Comparison of ENCODE assay signal across 30 mouse cellular contexts in the genomic region with DNA sequence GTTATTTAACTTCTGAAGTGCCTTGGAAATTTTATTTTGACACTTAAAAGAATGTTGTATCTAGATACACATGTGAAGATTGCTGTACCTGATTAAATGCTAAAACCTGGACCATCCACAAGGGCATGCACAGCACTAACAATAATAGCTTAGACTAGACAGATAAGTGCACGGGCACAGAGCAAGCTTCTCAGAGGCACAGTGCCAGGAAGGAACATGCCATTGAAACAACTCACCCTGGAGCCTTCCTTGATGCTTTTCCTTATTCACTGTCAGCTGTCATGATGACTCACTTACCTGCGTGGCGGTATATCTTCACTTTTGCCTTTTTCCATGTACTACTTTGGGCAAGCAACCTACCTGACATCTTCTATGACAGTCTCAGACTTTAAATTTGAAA. TPM values are rescaled to one million over a fixed set of nuclear protein-coding genes. Genes with fewer than 3 reads are reported as not detected.
A peak's percentile ranks its signal among the peaks of the same experiment; 100 is the strongest.
DNase-seq lines count a peak whose midpoint lies in the region; ATAC-seq and TF ChIP-seq lines count a peak whose summit lies in the region.
"Had no signal": no experiment of that assay in that cellular context is flagged by ENCODE, and none has a peak within 500 bp of the region (broad histone marks: within the 10 kb centered on the region; RNA-seq: fewer than 3 reads in every experiment).

No protein-coding gene starts in this region.

- H3K4me1 ChIP-seq in hindbrain, postnatal 0 days (ENCODE audit: insufficient read depth, low read length), result no peaks in the 10 kb centered on the region
- no peaks in the 10 kb centered on the region for H3K4me1 ChIP-seq in cerebellum, adult 2 months (ENCODE audit: control insufficient read depth, insufficient read depth, low read length)
- H3K4me1 ChIP-seq: embryonic facial prominence, embryonic 10.5 days; embryonic facial prominence, embryonic 13.5 days; forebrain, embryonic 10.5 days; forebrain, embryonic 13.5 days; hindbrain, embryonic 12.5 days; hindbrain, embryonic 15.5 days; intestine, embryonic 15.5 days had no signal

- no peak for TF ChIP-seq CTCF in C2C12 (IDR thresholded peaks at IDR 0.05; ENCODE audit: control insufficient read depth, insufficient read depth, insufficient read length)
- no peak for TF ChIP-seq CTCF in hindbrain, postnatal 0 days (IDR thresholded peaks at IDR 0.05; ENCODE audit: low read depth)
- no peak for TF ChIP-seq CTCF in cerebellum, adult 2 months (IDR thresholded peaks at IDR 0.05; ENCODE audit: borderline replicate concordance, insufficient read depth, low read depth, low read length)

- H3K79me2 ChIP-seq in C2C12 (ENCODE audit: control insufficient read depth, insufficient read depth), result no peaks in the 10 kb centered on the region

- no peak for TF ChIP-seq POLR2A in cerebellum, adult 2 months (IDR thresholded peaks at IDR 0.05; ENCODE audit: borderline replicate concordance, insufficient read depth, low read length)

- H3K79me3 ChIP-seq in C2C12 (ENCODE audit: low read depth), result no peaks in the 10 kb centered on the region

- DNase-seq in heart, adult 11 months, result peak; percentile 55
- no peak for DNase-seq in heart, adult 9 months (ENCODE audit: low spot score in 2 of 2)
- DNase-seq in brain, adult 2 months (ENCODE audit: low read depth, low spot score), result peak; percentile 16
- DNase-seq in hindbrain, postnatal 0 days (ENCODE audit: low spot score), result no peak
- no peak for DNase-seq in adipocyte (ENCODE audit: low spot score)
- no peak for DNase-seq in cerebellum, adult 2 months
- DNase-seq: adrenal gland, postnatal 10 days; adrenal gland, postnatal 36 days; cerebellum, adult 11 months; cerebellum, adult 8-10 months; cerebellum, postnatal 10 days; cerebellum, postnatal 36 days; embryo, embryonic 11 days; gastrocnemius, adult 2 months; gastrocnemius, postnatal 14 days; heart, adult 2 months; kidney, adult 11 months had no signal

- H3K4me3 ChIP-seq in C2C12 (ENCODE audit: insufficient read depth, poor library complexity, severe bottlenecking), result no peak overlapping the region
- no peak overlapping the region for H3K4me3 ChIP-seq in hindbrain, postnatal 0 days (ENCODE audit: low read length)
- no peak overlapping the region for H3K4me3 ChIP-seq in cerebellum, adult 2 months (replicated peaks; ENCODE audit: insufficient read depth, low read depth, low read length)
- H3K4me3 ChIP-seq: embryonic facial prominence, embryonic 10.5 days; embryonic facial prominence, embryonic 13.5 days; erythroblast, embryonic 14.5 days; forebrain, embryonic 10.5 days; forebrain, embryonic 13.5 days; gastrocnemius, adult 2 months; heart, adult 2 months; hindbrain, embryonic 12.5 days; hindbrain, embryonic 15.5 days; intestine, embryonic 15.5 days had no signal

- no peak overlapping the region for H3K27ac ChIP-seq in hindbrain, postnatal 0 days
- H3K27ac ChIP-seq in cerebellum, adult 2 months (ENCODE audit: insufficient read depth, low read length), result no peak overlapping the region
- H3K27ac ChIP-seq: embryonic facial prominence, embryonic 10.5 days; embryonic facial prominence, embryonic 13.5 days; forebrain, embryonic 10.5 days; forebrain, embryonic 13.5 days; gastrocnemius, adult 2 months; heart, adult 2 months; hindbrain, embryonic 12.5 days; hindbrain, embryonic 15.5 days; intestine, embryonic 15.5 days had no signal

- no peak overlapping the region for H3K9ac ChIP-seq in hindbrain, postnatal 0 days (replicated peaks; ENCODE audit: low read length)
- H3K9ac ChIP-seq: embryonic facial prominence, embryonic 13.5 days; forebrain, embryonic 13.5 days; hindbrain, embryonic 12.5 days; hindbrain, embryonic 15.5 days; intestine, embryonic 15.5 days had no signal

- H3K36me3 ChIP-seq in C2C12 (ENCODE audit: control insufficient read depth, insufficient read depth), result peaks cover 3% of the 10 kb centered on the region
- peaks cover 24% of the 10 kb centered on the region; the same call in 1 of the 2 replicates for H3K36me3 ChIP-seq in hindbrain, postnatal 0 days (ENCODE audit: insufficient read depth, low read length)

- no peaks in the 10 kb centered on the region for H3K9me3 ChIP-seq in hindbrain, postnatal 0 days (ENCODE audit: low read length)
- H3K9me3 ChIP-seq: embryonic facial prominence, embryonic 10.5 days; embryonic facial prominence, embryonic 13.5 days; forebrain, embryonic 10.5 days; forebrain, embryonic 13.5 days; hindbrain, embryonic 12.5 days; hindbrain, embryonic 15.5 days; intestine, embryonic 15.5 days had no signal

- WGBS in hindbrain, postnatal 0 days, result 77% methylated on average over 3 of the region's 3 CpGs
- 73% methylated on average over 3 of the region's 3 CpGs for WGBS in cerebellum, adult 2 months

- H3K4me2 ChIP-seq in hindbrain, postnatal 0 days (ENCODE audit: low read depth, low read length), result no peak overlapping the region
- H3K4me2 ChIP-seq: embryonic facial prominence, embryonic 13.5 days; forebrain, embryonic 13.5 days; heart, embryonic 11.5 days; hindbrain, embryonic 12.5 days; hindbrain, embryonic 15.5 days; intestine, embryonic 15.5 days had no signal

- no peak for ATAC-seq in hindbrain, postnatal 0 days
- ATAC-seq: forebrain, embryonic 13.5 days; forebrain, embryonic 16.5 days; intestine, embryonic 15.5 days had no signal

- no peaks in the 10 kb centered on the region for H3K27me3 ChIP-seq in C2C12 (ENCODE audit: control insufficient read depth, insufficient read depth, insufficient read length)
- no peaks in the 10 kb centered on the region for H3K27me3 ChIP-seq in hindbrain, postnatal 0 days (ENCODE audit: insufficient read depth, low read length)
- H3K27me3 ChIP-seq in cerebellum, adult 2 months (ENCODE audit: control insufficient read depth, insufficient read depth, low read length), result no peaks in the 10 kb centered on the region
- H3K27me3 ChIP-seq: embryonic facial prominence, embryonic 13.5 days; forebrain, embryonic 13.5 days; hindbrain, embryonic 12.5 days; hindbrain, embryonic 15.5 days; intestine, embryonic 15.5 days had no signal

- H3ac ChIP-seq in C2C12 (ENCODE audit: control insufficient read depth, insufficient read length, low read depth), result no peak overlapping the region

TF ChIP-seq in C2C12, 6 proteins besides CTCF, POLR2A, EP300 and RAD21:
- peak; percentile 20 for TF ChIP-seq MYOD1 (IDR thresholded peaks at IDR 0.05; ENCODE audit: control insufficient read depth, insufficient read length, low read depth)
- TF ChIP-seq MAX (IDR thresholded peaks at IDR 0.05), result no peak
TF ChIP-seq in C2C12: peak in this region for 1.

RNA-seq across cellular contexts. Expression of a gene that starts 37.9 kb away (rescaled TPM):
- polyA plus RNA-seq in C2C12 (2012; fragmentation: generic; extraction: Trizol), result 0.04 TPM
- total RNA-seq in hindbrain, postnatal 0 days (2014; rRNA removed), result 137 and 142 TPM in 2 replicates
- polyA plus RNA-seq in hindbrain, postnatal 0 days (2015; fragmentation: Nextera tagmentation; extraction: Ambion mirVana), result 97.5 and 115 TPM in 2 replicates
- 14.2 and 17.4 TPM in 2 replicates for polyA plus RNA-seq in cerebellum, adult 2 months (2012; rRNA removed)
- total RNA-seq: ES-E14; hematopoietic stem cell, adult 5-6 weeks had no signal
- polyA plus RNA-seq: erythroblast, embryonic 14.5 days had no signal

Comparison
In these comparisons a context has a peak if more than half of its experiments do, and no peak if none do; other contexts are left out.
1. DNase-seq: peak in heart, adult 11 months (single experiment) and brain, adult 2 months (single experiment); none in heart, adult 9 months (0 of 2), hindbrain, postnatal 0 days (single experiment), adipocyte (single experiment) and cerebellum, adult 2 months (0 of 2).
2. RNA of a gene that starts 37.9 kb away (polyA plus RNA-seq): 97.5 to 115 TPM in hindbrain, postnatal 0 days and 14.2 to 17.4 TPM in cerebellum, adult 2 months; 0.04 TPM in C2C12 (single experiment); every median in the first group is over 10 times any median in the second.